Mouse (Mus musculus) intestine, embryonic 16.5 days (tissue): ENCODE data around the gene Dck. TPM values are rescaled to one million over a fixed set of nuclear protein-coding genes. Genes with fewer than 3 reads are reported as not detected.

Experiments
- ATAC-seq: fragments of 200-750 bp; cut with Nextera tagmentation; 2 replicates; pipeline ENCODE4 v1.8.0; 2017; ENCODE audit warnings: moderate TSS enrichment, moderate library complexity
- H3K27ac ChIP-seq: fragments of 300-500 bp; sonication (generic); 2 replicates; pipeline ENCODE4 v1.5.1; 2014; ENCODE audit warnings: mild to moderate bottlenecking, low read length
- H3K27me3 ChIP-seq: fragments of 300-500 bp; sonication (generic); replicated peaks from 2 replicates; pipeline ENCODE4 v1.6.1; 2014; ENCODE audit warnings: low read length, control low read depth, mixed read lengths; ENCODE audit not compliant: control insufficient read depth, insufficient read depth
- H3K36me3 ChIP-seq: fragments of 300-500 bp; sonication (generic); 2 replicates; pipeline ENCODE4 v1.6.1; 2014; ENCODE audit warnings: low read length, control low read depth; ENCODE audit not compliant: control insufficient read depth, insufficient read depth
- H3K4me1 ChIP-seq: fragments of 300-500 bp; sonication (generic); 2 replicates; pipeline ENCODE4 v1.6.1; 2014; ENCODE audit warnings: low read length, control low read depth, mixed read lengths; ENCODE audit not compliant: control insufficient read depth, insufficient read depth
- H3K4me2 ChIP-seq: fragments of 300-500 bp; sonication (generic); 2 replicates; pipeline ENCODE4 v1.6.1; 2014; ENCODE audit warnings: low read depth, low read length, control low read depth
- H3K4me3 ChIP-seq: fragments of 300-500 bp; sonication (generic); 2 replicates; pipeline ENCODE4 v1.5.1; 2014; ENCODE audit warnings: mild to moderate bottlenecking, low read length
- H3K9ac ChIP-seq: fragments of 300-500 bp; sonication (generic); 2 replicates; pipeline ENCODE4 v1.6.1; 2014; ENCODE audit warnings: low read depth, low read length
- H3K9me3 ChIP-seq: fragments of 300-500 bp; sonication (generic); 2 replicates; pipeline ENCODE4 v1.6.1; 2016; ENCODE audit warnings: low read length, control low read depth; ENCODE audit not compliant: control insufficient read depth
- WGBS: fragments of 180-500 bp; shearing (Covaris S2); extraction: QIAGEN DNeasy Blood & Tissue Kit; methylation state at CpG from one replicate; pipeline ENCODE4 v1.1.7; 2014; 5-methylcytosine and 5-hydroxymethylcytosine counted together
- polyA plus RNA-seq: library from polyadenylated mRNA; unstranded; fragments of >200 nt; fragmentation: Nextera tagmentation; extraction: Ambion mirVana; gene quantifications from 2 replicates; pipeline ENCODE4 v1.2.1, GENCODE M21; 2015

Gene Dck
- 29.6 and 32.7 TPM in 2 replicates for polyA plus RNA-seq

DNA sequence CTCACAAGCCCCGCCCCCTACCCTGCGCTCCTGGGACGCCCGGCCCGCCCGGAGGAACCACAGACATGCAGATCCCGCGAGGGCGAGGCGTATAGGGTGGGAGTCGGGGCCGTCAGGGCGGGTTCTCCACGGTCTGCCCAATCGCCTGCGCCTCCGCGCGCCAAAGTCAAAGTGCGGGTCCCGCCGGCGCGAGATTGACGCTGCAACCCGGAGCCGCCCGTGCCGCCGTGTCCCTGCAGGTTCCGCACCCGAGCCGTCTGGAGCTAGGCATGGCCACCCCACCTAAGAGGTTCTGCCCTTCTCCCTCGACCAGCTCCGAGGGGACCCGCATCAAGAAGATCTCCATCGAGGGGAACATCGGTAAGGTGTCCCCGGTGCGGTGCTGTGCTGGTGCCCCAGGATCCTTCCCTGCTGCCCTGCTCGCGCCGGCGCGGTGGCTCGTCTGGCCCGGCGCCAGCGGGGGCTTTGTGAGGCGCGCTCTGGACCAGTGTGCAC, at the start of gene Dck:
TSS of gene Dck (plus strand) at position 10 of the 495 bp plus-strand sequence.
- no peaks in the 10 kb centered on the region for H3K36me3 ChIP-seq
- peak; percentile 100 for ATAC-seq
- H3K4me1 ChIP-seq: peaks cover 12% of the 10 kb centered on the region; the same call in 1 of the 2 replicates
- H3K27me3 ChIP-seq: no peaks in the 10 kb centered on the region
- no peaks in the 10 kb centered on the region for H3K9me3 ChIP-seq
- peak within 1 kb of the TSS; percentile 87 for H3K9ac ChIP-seq
- peak within 1 kb of the TSS; percentile 84 for H3K4me3 ChIP-seq
- peak within 1 kb of the TSS; percentile 61 for H3K4me2 ChIP-seq
- peak within 1 kb of the TSS; percentile 78 for H3K27ac ChIP-seq
- WGBS: under 1% methylated on average over 51 of the region's 51 CpGs

DNA sequence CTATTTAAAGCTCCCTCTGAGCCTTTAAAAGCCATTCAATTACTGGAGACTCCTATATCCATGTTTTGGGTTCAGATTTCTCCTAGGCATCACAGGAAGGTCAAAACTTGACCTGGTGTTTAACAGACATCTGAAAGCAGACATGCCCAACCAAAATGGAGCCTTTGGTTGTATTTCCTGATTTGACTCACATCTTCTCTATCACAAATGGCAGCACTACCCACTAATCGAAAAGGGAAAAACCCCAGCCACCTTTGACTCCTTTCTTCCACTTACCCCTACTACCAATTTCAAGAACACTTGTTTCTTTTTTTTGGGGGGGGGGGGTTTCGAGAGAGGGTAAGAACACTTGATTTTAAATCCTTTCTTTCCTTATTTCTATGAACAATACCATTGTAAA, 47.8 kb upstream of the Dck start:
- Histone ChIP-seq H3K27me3 (no peaks in the 10 kb centered on the region), H3K9me3 (no peaks in the 10 kb centered on the region), H3K9ac (no peak overlapping the region), H3K36me3 (no peaks in the 10 kb centered on the region), H3K4me2 (no peak overlapping the region), H3K4me1 (peaks cover 3% of the 10 kb centered on the region), H3K27ac (no peak overlapping the region), H3K4me3 (no peak overlapping the region)
- 86% methylated on average over 2 of the region's 2 CpGs for WGBS
- ATAC-seq: no peak

DNA sequence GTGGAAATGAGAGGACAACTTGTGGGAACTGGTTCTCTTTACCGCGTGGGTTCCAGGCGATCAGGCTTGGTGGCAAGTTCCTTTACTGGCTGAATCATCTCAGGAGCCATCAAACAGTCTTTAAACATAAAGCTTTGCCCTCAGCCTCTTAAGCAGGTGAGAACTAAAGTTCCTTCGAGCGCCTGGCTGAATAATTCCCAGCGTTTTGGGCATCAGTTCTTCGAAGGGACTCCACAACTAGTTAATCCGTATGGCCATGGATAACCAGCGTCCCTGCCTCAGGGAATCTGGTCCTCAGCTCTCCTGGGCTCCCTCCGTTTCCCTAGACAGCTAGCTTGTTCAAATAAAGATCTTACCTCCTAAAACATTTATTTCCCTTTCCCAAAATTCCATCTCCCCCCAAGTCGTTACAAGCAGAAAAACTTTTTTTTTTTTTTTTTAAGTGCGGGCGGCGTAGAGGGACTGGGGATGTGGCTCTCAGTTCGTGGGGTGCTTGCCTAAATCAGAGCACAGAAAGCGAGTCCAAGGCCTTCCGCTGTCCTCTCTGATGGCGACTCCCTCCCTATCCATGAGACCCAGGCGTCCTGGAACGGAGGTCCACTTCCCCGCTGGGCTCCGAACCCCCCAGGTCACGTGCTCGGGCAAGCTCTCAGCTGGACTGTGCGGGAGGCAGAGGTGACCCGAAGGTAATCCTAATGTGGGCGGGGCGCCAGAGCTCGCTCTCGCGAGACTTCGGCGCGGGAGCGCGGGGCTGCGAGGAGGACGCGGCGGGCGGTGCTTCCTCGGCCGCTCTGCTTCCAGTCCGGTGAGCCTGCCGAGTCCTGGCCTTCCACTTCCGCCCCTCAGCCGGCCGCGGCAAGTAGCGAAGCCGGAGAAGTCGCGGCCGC, 44.4 kb upstream of the Dck start, which contains the start of gene Mob1b:
TSS of gene Mob1b (plus strand) at position 740 of the 887 bp plus-strand sequence.
- Histone ChIP-seq H3K9ac (peak within 1 kb of the TSS; percentile 96), H3K27ac (peak within 1 kb of the TSS; percentile 94), H3K4me3 (peak within 1 kb of the TSS; percentile 100), H3K4me2 (peak within 1 kb of the TSS; percentile 94), H3K27me3 (no peaks in the 10 kb centered on the region), H3K4me1 (peaks cover 16% of the 10 kb centered on the region), H3K9me3 (no peaks in the 10 kb centered on the region), H3K36me3 (no peaks in the 10 kb centered on the region)
- peak; percentile 96 for ATAC-seq
- under 1% methylated on average over 54 of the region's 54 CpGs for WGBS

DNA sequence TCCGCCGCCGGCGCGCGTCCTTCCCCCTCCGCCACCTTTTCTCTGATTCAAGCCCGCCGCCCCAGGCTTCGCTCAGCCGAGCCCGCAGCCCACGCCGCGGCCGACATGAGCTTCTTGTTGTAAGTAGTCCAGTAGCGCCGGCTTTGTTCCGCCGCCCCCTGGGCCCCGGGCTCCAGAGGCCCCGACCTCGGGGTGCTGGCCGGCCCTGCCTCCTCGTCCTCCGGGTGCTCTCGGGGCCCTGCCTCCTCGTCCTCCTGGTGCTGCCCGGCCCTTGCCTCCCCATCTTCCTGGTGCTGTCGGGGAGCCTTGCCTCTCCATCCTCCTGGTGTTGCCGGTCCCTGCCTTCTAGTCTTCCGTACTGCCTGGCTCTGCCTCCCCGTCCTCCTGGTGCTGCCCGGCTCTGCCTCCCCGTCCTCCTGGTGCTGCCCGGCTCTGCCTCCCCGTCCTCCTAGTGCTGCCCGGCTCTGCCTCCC, 43.8 kb upstream of the Dck start:
- Histone ChIP-seq H3K4me1 (peaks cover 16% of the 10 kb centered on the region), H3K9me3 (no peaks in the 10 kb centered on the region), H3K36me3 (no peaks in the 10 kb centered on the region), H3K27me3 (no peaks in the 10 kb centered on the region), H3K9ac (peak overlapping the region; percentile 96), H3K4me2 (peak overlapping the region; percentile 94), H3K27ac (peak overlapping the region; percentile 94), H3K4me3 (peak overlapping the region; percentile 100)
- under 1% methylated on average over 32 of the region's 38 CpGs for WGBS
- ATAC-seq: peak; percentile 72

DNA sequence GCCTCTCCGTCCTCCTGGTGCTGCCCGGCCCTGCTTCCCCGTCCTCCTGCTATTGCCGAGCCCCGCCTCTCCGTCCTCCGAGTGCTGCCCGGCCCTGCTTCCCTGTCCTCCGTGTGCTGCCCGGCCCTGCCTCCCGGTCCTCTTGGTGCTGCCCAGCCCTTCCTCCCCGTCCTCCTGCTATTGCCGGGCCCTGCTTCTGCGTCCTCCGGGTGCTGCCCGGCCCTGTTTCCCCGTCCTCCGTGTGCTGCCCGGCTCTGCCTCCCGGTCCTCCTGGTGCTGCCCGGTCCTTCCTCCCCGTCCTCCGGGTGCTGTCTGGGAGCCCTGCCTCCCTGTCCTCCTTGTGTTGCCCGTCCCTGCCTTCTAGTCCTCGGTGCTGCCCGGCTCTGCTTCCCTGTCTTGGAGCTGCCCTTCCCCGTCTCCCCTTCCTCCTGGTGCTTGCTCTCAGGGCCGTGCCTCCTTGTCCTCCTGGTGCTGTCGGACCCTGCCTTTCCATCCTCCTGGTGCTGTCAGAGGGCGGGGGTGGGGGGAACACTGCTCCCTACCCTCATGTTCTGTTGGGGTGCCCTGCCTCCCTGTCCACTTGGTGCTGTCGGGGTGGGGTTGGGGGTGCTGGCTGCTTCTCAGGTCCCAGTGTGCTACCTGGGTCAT, 43.1 kb upstream of the Dck start:
- peaks cover 16% of the 10 kb centered on the region for H3K4me1 ChIP-seq
- 1% methylated on average over 31 of the region's 31 CpGs for WGBS
- no peaks in the 10 kb centered on the region for H3K27me3 ChIP-seq
- peak overlapping the region; percentile 100 for H3K4me3 ChIP-seq
- H3K36me3 ChIP-seq: no peaks in the 10 kb centered on the region
- H3K27ac ChIP-seq: peak overlapping the region; percentile 94; the same call in 1 of the 2 replicates
- peak overlapping the region; percentile 94 for H3K4me2 ChIP-seq
- ATAC-seq: peak; percentile 45
- no peaks in the 10 kb centered on the region for H3K9me3 ChIP-seq
- peak overlapping the region; percentile 96 for H3K9ac ChIP-seq

DNA sequence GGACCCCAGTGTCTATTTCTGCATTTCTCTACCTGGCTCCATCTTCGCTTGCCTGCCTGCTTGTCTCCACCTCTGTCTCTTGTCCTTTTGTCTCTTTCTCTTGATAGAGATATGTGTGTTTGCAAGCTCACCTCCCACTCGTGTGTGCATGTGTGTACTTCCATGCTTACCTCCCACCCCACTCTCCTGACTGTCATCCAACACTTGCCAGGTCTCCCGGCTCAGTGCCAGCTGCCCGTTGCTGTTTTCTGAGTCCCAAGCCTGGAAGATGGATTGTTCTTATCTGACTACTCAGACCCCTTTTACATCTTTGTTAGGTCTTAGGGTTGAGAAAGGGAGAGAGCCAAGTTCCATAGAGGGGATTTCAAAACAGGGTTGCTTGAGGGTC, 42.6 kb upstream of the Dck start:
- H3K4me1 ChIP-seq: peaks cover 16% of the 10 kb centered on the region
- peak overlapping the region; percentile 100 for H3K4me3 ChIP-seq
- WGBS: 12% methylated on average over 4 of the region's 4 CpGs

DNA sequence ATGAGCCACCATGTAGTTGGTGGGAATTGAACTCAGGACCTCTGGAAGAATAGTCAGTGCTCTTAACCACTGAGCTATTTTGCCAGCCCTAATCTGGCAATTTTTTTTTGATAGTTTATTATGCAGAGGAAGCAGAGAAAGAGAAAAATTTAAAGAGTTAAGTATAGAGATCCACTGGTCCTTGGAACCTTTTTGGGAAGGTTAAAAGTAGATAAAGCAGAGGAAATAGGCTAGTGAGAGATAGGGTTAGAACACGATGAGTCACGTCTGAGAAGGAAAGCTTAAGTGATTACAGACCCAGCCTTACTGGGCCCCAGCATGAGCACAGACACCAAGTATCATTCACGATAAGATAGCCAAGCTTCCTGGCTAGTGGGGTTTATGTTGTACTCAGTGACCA, 40.8 kb upstream of the Dck start:
- 47% methylated on average over 3 of the region's 3 CpGs for WGBS
- no peak overlapping the region for H3K9ac ChIP-seq
- no peaks in the 10 kb centered on the region for H3K36me3 ChIP-seq
- H3K4me3 ChIP-seq: no peak overlapping the region
- H3K27me3 ChIP-seq: no peaks in the 10 kb centered on the region
- no peak overlapping the region for H3K27ac ChIP-seq
- no peaks in the 10 kb centered on the region for H3K9me3 ChIP-seq
- no peak overlapping the region for H3K4me2 ChIP-seq
- ATAC-seq: peak; percentile 26; the same call in 1 of the 2 replicates
- H3K4me1 ChIP-seq: peaks cover 16% of the 10 kb centered on the region

More for the DNA sequence above, 42.6 kb upstream of the Dck start:
- Histone ChIP-seq H3K9me3 (no peaks in the 10 kb centered on the region), H3K9ac (peak overlapping the region; percentile 96), H3K36me3 (no peaks in the 10 kb centered on the region), H3K27me3 (no peaks in the 10 kb centered on the region), H3K4me2 (peak overlapping the region; percentile 94), H3K27ac (no peak overlapping the region)
- ATAC-seq: no peak

DNA sequence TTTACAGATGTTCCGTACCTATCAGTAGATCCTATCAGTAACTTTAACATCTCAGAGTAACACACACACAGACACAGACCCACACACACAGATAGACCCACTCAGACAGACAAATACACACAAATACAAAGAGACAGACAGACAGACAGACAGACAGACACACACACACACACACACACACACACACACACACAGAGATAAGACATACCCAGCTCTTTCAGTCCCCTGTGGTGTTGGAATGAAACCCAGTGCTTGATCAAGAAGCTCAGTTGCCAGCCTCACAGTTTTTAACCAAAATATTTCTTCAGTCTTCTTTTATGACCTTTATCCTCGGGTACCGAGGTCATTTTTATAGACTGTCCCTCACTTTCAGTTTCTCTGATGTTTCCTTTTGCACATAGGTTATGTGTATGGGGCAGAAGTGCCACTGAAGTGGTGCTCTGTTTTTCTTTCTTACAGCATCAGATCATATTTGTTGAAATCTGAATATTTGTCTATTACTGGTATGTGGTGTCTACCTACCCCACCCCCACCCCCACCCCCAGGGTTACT, 37.1 kb upstream of the Dck start:
- Histone ChIP-seq H3K27me3 (no peaks in the 10 kb centered on the region), H3K27ac (no peak overlapping the region), H3K4me2 (no peak overlapping the region), H3K9me3 (no peaks in the 10 kb centered on the region), H3K4me3 (no peak overlapping the region), H3K9ac (no peak overlapping the region), H3K4me1 (peaks cover 6% of the 10 kb centered on the region), H3K36me3 (no peaks in the 10 kb centered on the region)
- 60% methylated on average over 3 of the region's 3 CpGs for WGBS
- 0 out of 2 replicates have a peak, but pooled peaks have one; percentile 22 for ATAC-seq

DNA sequence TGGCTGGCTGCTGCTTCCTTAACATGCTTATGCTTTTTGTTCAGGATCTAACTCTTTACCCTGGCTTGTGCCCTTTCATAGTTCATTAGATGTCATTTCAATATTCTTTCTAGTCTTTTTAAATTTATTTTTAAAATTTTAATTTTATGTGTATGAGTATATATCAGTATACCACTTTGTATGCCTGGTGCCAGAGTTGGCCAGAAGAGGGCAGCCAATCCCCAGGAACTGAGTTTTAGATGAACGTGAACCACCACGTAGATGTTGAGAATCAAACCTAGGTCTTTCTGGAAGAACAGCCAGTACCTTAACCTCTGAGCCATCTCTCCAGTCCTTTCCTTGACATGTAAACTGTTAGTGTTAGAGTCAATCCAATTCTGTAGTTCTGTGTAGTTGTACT, 30.0 kb upstream of the Dck start:
- Histone ChIP-seq H3K4me3 (no peak overlapping the region), H3K4me1 (no peaks in the 10 kb centered on the region), H3K27ac (no peak overlapping the region), H3K27me3 (no peaks in the 10 kb centered on the region), H3K9me3 (no peaks in the 10 kb centered on the region), H3K36me3 (no peaks in the 10 kb centered on the region), H3K4me2 (no peak overlapping the region), H3K9ac (no peak overlapping the region)
- ATAC-seq: no peak
- WGBS: 96% methylated on average over 2 of the region's 2 CpGs
